Mouse (Mus musculus) urinary bladder, postnatal 14 days (tissue): ENCODE measurements around the gene Dnajc25.

ENCODE experiments used
- DNase-seq: peaks from one replicate; pipeline ENCODE4 v3.0.0; 2021; ENCODE audit warnings: low spot score

The Dnajc25 gene

DNA sequence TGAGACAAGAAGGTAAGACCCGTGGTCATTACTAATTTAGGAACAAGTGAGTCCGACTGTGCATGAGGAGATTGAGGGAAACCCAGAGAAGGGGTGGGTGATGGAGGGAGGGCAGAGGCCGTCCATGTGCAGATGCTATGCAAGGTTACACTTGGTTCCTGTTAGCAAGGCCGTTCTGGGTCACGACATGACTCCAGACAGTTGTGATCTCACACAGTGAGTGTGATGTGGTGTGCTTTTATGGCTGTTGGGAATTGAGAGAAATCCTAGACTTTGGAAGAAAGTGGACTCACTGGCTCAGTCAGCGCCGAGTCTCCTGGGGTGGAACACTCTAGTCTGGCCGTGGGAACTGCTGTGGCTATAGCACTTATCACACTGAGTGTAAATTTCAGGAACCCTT lies 11.3 kb downstream of the Dnajc25 start:
- DNase-seq = no peak

DNA sequence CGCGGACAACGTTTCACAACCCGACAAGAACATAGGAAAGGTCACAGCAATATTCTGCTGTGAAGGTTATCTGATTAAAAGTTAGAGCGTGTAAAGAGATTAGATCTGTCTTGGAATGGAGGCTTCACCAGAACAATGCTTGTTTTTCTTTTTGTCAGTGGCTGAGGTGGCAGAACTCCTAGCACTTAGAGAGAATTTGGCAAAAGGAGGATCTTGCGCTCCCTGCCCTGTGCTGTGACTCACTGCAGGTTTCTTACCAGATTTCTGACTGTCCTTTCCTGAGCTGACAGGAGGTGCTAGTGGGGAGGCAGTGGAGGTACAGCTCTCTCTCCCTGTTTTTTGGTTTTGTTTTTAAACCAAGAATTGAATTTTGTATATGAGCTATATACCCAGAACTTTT lies 12.2 kb downstream of the Dnajc25 start:
- DNase-seq = no peak

DNA sequence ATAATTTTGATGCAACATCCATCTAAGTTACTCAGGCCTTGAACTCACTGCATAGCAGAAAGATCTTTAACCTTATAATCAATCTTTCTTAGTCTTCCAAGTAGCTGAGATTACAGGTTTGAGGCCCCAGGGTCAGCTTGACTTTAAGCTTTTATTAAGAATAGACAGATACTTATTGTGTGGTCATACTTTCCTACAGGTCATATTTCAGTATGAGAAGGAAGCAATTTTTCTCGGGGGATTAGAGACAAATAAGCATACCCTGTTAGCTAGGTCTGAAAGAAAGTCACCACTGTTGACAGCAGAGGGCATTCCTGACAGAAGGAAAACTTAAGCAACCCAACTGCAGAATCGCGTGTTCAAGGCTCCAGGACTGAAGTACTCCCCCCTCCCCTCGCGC lies 13.1 kb downstream of the Dnajc25 start:
- no peak for DNase-seq

DNA sequence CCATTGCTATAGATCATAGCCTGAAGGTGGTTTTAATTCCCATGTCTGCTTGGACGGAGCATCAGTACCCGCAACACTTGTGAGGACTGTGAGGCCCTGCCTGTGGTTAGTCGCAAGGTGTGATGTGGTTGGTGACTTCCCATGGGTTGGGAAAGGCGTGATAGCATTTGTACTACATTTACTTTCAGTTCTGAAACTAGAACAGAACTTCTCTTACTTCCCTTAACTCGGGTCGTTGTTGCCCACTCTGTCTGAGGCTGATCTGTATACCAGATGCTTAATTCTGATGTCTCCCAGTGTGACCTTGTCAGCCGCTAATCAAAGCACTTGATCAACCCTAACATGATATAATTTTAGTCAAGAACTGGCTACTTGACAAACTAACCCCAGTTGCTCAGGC lies 14.3 kb downstream of the Dnajc25 start:
- DNase-seq = no peak

DNA sequence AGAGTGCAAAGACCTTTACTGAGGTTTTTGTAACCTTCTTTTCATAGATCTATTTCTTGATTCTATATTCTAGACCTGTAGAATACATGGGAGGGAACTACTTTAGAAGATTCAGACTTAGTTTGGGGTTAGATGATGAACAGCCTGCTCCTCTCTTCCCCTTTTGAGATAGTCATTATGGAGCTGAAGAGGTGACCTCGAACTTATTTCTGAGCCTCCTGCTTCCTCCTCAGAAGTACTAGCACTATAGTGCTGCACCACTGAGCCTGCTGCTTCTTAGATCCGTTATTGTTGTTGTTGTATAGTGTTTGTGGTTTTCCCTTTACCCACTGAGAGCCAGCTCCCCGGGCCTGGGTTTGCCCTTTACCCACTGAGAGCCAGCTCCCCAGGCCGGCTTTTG lies 14.8 kb downstream of the Dnajc25 start:
- DNase-seq = no peak

DNA sequence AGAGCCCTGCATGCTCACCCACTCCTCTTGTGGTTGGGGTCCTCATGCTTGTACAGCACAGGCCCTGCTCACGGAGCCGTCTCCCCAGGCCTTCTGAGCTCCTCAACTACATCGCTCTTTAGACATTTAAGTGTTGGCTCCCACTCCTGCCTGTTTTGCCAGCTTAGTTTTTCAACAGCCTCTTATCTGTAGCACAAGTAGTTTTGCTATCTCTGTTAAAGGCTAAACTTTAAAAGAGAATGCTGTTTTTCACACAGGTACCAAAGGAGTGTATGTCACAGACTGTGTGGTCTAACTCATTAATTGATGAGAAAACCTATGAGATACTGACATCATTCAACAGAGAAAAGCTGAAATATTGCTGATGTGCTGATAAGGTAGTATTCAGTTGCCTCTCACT lies 16.6 kb downstream of the Dnajc25 start:
- DNase-seq = no peak

DNA sequence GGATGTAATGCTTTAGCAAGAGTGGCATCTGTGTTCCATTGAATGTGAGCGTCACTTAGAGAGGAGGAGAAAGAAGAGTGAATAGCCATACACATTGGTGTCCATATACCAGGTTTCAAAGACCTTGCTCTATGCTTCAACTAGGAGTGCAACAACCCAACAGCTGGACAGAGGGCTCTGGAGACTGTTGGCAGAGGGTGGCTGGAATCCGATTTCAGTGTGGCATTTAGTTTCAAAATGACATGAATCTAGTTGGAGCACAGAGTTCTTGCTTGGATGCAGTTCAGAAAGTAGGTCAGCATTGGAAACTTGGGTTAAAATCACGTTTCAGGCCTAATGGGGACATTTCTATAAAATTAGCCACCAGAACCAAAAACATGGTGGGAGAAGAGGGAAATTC lies 20.3 kb downstream of the Dnajc25 start:
- DNase-seq = no peak

DNA sequence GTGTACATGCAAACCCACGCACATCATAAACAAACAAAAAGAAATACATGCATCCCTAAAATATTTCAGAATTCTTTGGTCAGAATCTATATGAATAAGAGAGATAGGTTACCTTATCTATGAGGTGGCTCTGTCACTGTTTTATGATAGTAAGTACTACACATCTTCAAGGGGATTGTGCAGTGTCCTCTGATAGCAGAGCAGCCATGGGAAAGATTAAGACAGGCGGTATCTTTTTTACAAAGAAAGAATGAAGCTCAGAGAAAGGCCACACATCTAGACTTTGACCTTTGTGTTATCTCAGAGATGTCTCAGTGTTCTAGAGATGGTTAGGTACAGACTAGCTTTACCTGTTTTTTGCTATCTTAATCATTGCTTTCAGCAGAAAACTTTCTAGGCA lies 22.1 kb downstream of the Dnajc25 start:
- no peak for DNase-seq

DNA sequence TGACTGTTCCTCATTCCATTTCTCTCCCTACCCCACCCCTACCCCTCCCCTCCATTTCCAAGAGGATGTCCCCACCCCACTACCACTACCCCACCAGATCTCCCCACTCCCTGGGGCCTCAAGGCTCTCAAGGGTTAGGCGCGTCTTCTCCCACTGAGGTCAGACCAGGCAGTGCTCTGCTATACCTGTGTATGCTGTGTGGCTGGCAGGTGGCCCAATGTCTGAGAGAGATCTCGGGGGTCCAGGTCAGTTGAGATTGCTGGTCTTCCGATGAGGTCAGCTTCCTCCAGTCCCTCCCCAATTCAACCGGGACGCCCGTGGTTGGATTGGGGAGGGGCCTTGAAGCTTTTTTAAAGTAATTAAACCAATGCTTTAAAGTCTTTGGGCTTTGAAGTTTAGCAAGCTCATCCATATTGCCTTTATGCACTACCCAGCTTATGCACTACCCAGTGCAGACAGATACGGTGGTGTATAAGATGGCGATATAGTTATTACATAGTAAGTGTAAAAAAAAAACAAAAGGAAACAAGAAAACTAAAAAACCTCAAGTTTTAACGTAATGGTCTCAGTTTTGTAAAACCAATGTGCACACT lies 39.6 kb downstream of the Dnajc25 start:
- no peak for DNase-seq

DNA sequence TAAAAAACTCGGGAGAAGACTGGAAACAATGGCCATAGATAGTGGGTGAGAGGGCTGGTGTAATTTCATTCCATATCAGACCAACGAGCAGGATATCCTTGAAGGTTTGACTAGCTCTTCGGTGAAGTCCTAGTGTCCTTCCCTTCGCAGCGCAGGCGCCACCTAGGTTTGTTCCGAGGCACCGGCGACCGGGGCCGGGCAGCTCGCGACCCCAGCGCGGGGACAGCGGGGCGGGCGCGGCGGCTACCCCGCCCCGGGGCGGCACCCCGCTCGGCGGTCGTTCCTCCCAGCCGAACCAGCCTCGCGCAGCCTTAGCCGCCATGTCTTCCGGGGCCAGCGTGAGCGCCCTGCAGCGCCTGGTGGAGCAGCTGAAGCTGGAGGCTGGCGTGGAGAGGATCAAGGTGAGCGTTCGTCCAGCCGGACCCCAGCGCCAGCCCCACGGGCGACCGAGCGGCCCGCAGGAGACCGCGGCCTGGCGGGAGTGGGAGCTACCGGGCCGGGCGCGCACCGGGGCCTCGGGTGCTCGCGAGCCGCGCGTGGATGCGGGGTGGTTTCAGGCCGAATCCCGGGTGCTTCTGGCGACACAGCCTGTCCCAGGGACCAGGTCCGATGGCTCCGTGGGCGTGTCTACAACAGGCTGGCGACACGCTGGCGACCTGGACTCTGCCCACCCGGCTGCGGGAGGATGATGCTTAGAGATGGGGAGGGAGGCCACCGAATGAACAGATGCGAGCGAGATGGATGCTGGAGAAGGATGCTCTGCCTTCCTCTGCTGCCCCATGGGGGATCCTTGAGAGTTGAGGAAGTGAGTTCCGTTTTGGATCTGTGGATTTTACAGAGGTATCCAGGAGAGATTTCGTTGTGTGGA lies 40.3 kb downstream of the Dnajc25 start, which contains the start of gene Gng10:
Gng10 (plus strand) TSS at position 171 of the 868 bp plus-strand sequence.
- DNase-seq = peak; percentile 64

DNA sequence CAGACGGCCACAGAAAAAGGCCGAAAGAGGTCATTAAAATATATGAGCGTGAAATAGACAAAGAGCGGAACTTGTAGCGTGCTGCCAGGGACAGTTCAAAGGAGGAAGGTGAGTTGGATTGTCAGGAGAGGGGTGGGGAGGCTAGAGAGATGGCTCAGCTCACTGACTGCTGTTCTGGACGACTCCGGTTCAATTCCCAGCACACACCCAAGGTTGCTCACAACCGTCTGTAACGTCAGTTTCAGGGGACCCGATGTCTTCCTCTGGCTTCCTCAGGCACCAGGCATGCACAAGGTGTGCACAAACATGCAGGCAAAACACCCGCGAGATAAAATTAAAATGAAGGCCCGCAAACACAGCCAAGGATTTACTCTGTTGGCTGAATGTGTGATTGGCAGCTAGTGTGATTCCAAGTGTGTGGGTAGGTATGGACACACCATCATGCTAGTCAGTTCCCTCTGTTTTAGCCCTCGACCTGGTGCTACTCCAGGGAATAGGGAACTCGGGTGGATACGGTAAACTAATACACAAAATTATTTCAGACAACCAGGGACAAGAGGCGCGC lies 41.0 kb downstream of the Dnajc25 start:
- no peak for DNase-seq

DNA sequence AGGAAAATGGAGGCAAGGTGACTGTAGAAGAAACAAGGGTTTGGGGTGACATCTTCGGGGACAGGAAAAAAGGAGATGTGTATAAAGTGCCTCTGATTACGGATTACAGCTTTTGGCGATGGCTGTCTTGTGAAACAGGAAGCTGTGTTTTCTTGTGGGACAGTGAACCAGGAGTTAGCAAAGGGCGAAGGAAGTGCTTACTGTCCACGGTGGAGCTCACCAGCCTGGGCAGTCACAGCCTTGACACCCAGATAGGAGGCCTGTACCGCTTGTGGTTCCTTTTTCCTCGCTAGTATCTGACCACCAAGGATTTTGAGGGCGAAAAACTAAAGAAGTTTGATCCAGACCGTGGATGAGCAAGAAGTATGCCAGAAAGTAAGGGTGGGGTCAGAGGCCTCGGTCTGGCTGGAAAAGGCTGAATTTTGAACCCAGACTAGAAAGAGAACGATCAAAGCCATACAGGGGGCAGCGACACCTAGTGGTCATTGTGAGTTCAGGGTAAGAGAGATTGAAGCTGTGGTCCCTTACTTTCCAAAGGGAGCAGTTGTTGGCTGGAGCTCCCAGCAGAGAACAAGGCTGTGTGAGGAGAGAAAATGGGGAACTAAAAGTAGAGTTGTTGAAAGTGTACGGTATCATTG lies 41.7 kb downstream of the Dnajc25 start:
- DNase-seq = peak; percentile 77

DNA sequence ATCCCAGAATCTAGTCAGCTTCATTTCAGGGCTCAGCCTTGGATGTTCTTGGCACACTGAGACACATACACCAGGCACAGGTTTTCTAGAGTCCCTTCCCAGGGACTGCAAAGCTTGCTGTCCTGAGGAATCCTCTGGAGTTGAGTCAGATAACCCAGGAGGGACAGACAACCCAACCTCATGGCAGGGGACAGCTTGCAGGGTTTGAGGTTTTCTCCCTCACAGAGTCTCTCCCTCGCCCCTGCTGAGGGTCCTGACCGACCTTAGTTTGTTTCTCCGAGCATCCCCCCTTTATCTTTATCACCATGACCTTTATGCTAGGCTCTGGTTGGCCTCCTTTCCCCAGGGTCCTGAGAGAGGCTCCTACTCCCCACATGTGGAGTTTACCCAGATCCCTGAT lies 42.7 kb downstream of the Dnajc25 start:
- DNase-seq = no peak

DNA sequence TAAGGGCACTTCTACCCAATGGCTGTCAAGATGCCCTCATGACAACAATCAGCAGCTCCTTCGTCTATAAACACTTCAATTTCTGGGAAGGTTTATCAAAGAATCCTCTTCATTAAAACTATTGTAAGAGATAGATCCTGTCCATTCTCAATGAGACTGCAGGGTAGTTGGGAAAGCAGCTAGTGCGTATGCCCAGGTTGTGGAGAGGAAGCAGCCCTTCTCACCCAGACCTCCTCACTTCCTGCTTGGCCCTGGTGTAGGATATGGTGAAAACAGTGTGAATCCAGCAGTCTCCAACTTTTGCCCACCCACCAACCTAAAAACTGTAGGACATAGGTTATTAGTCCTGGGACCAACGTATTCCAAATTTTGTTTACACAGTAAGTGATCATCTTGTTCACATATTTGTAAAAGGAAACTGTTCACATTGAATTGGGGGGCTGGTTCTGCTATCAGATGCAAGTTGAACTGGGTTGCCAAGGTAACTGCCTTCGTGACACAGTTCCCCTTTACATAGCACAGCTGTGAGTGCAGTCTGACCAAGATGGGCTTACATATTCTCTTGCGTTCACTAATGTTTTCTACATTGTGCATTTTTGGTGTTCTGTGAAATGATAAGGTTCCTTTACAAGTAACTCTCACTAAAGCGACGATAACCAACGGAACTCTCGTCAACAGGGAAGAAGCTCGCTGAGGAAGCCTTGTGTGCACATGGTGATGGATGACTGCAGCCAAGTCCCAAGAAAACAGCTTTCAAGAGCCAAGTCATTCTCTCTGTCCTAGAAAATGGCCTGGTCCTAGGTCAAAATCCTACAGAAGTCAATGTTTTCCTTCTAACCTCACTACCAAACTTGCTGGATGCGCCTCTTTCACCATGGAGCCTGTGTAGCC lies 45.8 kb downstream of the Dnajc25 start:
- no peak for DNase-seq

DNA sequence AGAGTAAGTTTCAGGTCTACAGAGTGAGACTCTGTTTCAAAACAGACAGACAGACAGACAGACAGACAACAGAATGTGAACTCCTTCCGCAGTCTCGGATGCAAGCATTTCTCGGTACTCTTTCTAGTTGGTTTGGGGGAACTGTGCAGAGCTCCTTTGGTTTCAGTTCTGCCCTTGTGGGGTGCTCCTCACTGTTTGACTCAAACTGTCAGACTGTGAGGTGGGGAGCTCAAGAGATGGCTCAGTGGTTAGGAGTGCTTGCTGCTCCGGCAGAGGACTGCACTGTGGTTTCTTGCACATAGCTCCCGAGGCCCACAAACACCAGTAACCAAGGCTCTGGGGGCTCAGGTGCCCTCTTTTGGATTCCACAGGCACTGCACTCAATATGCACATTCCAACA lies 48.2 kb downstream of the Dnajc25 start:
- no peak for DNase-seq

DNA sequence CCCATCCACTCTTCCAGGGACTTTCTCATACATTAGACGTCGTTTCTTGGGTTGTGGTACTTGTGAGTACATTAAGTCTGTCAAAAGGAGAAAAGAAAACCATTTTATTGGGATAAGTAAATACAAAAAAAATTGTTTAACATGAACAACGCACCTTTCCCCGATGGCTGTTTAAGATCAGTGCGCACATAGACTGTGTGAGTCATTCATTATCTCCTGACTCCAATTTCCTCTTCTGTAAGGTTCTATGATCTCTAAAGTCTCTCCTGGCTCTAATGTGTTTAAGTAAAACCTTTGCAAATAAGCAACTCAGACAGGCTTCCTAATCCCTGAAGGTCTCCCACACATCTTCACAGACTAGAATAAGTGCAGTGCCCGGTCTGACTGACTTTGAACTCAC lies 49.0 kb downstream of the Dnajc25 start:
- DNase-seq = no peak

DNA sequence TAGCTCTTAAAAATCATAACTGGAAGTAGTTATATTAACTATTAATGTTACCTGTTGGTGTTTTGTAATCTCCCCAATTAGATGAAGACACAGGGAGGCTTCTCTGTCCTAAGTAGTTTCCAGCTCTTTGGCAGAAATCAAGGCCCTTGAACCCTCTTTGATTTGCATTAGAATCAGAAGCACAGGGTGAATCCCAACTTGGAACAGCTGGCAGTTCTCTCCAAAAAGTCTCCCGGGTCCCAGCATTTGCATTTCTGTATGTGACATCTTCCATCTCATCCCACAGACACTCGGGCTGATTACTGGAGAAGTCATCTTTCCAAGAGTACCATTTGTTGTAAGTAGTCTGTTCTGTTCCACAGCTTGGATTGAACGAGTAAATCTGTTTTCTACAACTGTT lies 52.4 kb downstream of the Dnajc25 start:
- DNase-seq = no peak

DNA sequence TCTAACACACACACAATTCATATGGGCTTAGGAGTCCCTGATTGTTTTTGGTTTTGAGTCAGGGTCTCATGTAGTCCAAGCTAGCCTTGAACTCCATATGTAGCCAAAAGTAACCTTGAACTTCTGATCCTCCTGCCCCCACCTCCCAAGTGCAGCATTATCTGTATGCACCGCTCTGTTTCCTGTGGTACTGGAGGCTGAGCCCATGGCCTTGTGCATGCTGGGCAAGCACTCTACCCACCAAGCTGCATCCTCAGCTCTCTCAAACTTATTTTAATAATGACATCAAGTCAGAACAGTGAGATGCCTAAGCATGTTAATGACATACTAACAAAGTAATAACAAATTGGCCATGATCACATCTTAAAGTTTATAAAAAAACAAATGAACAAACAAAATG lies 56.2 kb downstream of the Dnajc25 start:
- DNase-seq = no peak

DNA sequence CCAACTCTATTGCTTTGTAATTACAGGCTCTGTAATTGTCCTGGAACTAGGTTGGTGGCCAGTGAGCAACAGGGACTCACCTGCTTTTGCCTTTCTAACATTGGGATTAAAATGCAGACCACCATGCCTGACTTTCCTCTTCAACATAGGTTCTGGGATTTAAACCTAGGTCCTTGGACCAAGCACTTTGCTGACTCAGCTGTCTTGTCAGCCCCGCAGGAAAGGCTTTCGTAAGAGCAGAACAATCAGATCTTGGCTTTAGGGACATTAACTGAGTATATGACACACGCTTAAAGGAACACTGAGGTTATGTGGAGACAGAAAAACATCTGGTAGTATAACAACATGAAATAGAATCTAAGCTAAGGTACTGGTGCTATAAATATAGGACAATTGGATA lies 63.1 kb downstream of the Dnajc25 start:
- no peak for DNase-seq

DNA sequence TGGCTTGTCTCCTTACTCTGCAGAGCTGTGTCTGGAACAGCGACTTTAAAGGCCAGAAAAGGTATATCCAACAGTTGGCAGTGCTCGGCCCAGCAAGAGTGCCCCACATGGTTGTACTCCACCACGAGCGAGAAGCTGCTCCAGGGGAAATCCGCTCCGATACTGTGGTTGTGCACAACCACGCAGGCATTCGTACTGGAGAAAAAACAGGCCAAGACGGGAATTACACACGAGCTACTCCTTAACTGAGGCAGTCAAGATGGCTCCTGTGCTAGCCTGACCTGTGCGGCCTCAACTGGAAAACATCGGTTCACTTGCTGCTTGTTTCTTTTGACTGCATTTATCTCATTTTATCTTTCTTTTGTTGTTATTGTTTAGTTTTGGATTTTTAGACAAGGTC lies 67.7 kb downstream of the Dnajc25 start:
- DNase-seq = no peak

DNA sequence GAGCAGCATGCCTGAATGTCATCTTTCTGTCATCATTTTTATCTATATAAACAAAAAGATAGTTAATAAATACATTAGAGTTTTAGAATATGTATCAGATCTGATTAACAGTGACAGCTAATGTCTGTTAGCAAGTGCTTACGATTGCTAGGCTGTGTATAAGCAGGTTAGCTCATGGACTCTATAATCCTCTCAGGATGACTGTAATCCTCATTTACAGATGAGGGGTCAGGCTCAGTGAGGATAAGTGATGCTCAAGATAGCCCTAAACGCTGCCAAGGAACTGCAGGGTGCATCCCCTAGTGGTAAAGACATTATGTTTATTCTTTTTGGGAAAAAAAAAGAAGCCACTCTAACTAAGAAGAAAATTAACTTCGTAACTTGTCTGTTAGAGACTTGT lies 74.4 kb downstream of the Dnajc25 start:
- no peak for DNase-seq
